Mouse (Mus musculus): Measurements from ENCODE around the gene Fsd1. TPM values are rescaled to one million over a fixed set of nuclear protein-coding genes. Genes with fewer than 3 reads are reported as not detected.

Fsd1 gene
- polyA plus RNA-seq, 1 experiment, result 0.17 TPM

DNA sequence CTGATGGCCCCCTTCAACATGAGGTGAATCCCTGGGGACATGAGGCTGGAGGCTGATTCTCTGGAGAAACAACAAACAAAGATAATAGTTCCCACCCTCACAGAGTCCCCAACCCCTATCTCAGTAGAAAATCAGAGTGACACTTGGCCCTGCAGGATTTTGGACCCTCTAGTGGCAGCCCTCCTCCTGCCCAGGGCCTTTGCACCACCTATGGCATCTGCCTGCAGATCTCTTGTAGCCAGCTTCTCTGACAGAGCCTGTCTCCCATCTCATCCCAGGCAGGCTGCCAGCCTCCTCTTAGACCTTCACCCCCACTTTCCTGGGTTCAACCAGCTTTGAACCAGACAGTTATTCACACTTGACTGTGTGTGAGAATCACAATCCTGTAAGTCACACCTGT lies 25.5 kb upstream of the Fsd1 start:
- Histone ChIP-seq H3K4me1 (ENCODE audit: control insufficient read depth, insufficient read depth, low read length) (peaks cover 2% of the 10 kb centered on the region; the same call in 1 of the 2 replicates), H3K4me3 (replicated peaks; ENCODE audit: extremely low read depth, low read depth, low read length) (no peak overlapping the region)
- TF ChIP-seq POLR2A (IDR thresholded peaks at IDR 0.05; ENCODE audit: borderline replicate concordance, extremely low read depth, low read depth, low read length) (no peak), CTCF (IDR thresholded peaks at IDR 0.05; ENCODE audit: insufficient read depth, low read length) (no peak)
- no peak for DNase-seq

DNA sequence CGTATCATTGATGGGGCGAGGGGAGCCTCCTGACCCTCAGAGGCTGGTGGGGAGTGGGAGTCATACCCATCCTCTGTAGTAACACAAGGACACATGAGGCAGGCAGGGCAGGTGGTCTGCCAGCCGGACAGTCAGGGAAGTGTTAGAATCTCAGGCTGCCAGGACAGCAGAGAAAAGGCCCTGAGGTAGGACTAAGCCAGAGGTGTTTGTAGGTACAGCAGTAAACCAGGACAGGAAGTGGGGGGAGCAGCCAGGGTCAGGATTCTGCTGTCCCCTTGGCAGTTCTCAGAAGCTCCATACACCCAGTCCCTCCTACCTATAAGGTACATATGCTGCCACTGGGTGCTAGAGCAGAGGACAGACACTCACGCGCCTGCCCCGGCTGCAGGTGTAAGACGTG lies 24.7 kb upstream of the Fsd1 start:
- TF ChIP-seq POLR2A (IDR thresholded peaks at IDR 0.05; ENCODE audit: borderline replicate concordance, extremely low read depth, low read depth, low read length) (no peak), CTCF (IDR thresholded peaks at IDR 0.05; ENCODE audit: insufficient read depth, low read length) (no peak)
- DNase-seq, result no peak
- Histone ChIP-seq H3K4me1 (ENCODE audit: control insufficient read depth, insufficient read depth, low read length) (peaks cover 2% of the 10 kb centered on the region; the same call in 1 of the 2 replicates), H3K4me3 (replicated peaks; ENCODE audit: extremely low read depth, low read depth, low read length) (no peak overlapping the region)
- 92% methylated on average over 7 of the region's 7 CpGs for WGBS

GRCm38 (mm10) chr17:55963171-55963570 lies 23.1 kb upstream of the Fsd1 start:
- Histone ChIP-seq H3K4me3 (replicated peaks; ENCODE audit: extremely low read depth, low read depth, low read length) (no peak overlapping the region), H3K4me1 (ENCODE audit: control insufficient read depth, insufficient read depth, low read length) (peaks cover 2% of the 10 kb centered on the region; the same call in 1 of the 2 replicates)
- no peak for TF ChIP-seq POLR2A (IDR thresholded peaks at IDR 0.05; ENCODE audit: borderline replicate concordance, extremely low read depth, low read depth, low read length)
- 63% methylated on average over 14 of the region's 14 CpGs for WGBS
- no peak for DNase-seq

GRCm38 (mm10) chr17:55964496-55964895 lies 21.8 kb upstream of the Fsd1 start:
- 95% methylated on average over 10 of the region's 10 CpGs for WGBS
- Histone ChIP-seq H3K4me3 (replicated peaks; ENCODE audit: extremely low read depth, low read depth, low read length) (no peak overlapping the region), H3K4me1 (ENCODE audit: control insufficient read depth, insufficient read depth, low read length) (peaks cover 2% of the 10 kb centered on the region; the same call in 1 of the 2 replicates)
- no peak for TF ChIP-seq CTCF (IDR thresholded peaks at IDR 0.05; ENCODE audit: insufficient read depth, low read length)
- DNase-seq, result no peak

- no peak for TF ChIP-seq POLR2A (IDR thresholded peaks at IDR 0.05; ENCODE audit: borderline replicate concordance, extremely low read depth, low read depth, low read length)
- no peak for TF ChIP-seq CTCF (IDR thresholded peaks at IDR 0.05; ENCODE audit: insufficient read depth, low read length)
- Histone ChIP-seq H3K4me1 (ENCODE audit: control insufficient read depth, insufficient read depth, low read length) (no peaks in the 10 kb centered on the region; the same call in 1 of the 2 replicates), H3K4me3 (replicated peaks; ENCODE audit: extremely low read depth, low read depth, low read length) (no peak overlapping the region)
- WGBS, result 82% methylated on average over 9 of the region's 9 CpGs
- no peak for DNase-seq
These were observed 21.3 kb upstream of the Fsd1 start for GRCm38 (mm10) chr17:55964996-55965395.

- DNase-seq, result no peak
- TF ChIP-seq POLR2A (IDR thresholded peaks at IDR 0.05; ENCODE audit: borderline replicate concordance, extremely low read depth, low read depth, low read length) (no peak), CTCF (IDR thresholded peaks at IDR 0.05; ENCODE audit: insufficient read depth, low read length) (no peak)
- Histone ChIP-seq H3K4me3 (replicated peaks; ENCODE audit: extremely low read depth, low read depth, low read length) (no peak overlapping the region), H3K4me1 (ENCODE audit: control insufficient read depth, insufficient read depth, low read length) (no peaks in the 10 kb centered on the region; the same call in 1 of the 2 replicates)
- WGBS, result 96% methylated on average over 4 of the region's 4 CpGs
These were observed 19.1 kb upstream of the Fsd1 start for GRCm38 (mm10) chr17:55967186-55967585.

DNA sequence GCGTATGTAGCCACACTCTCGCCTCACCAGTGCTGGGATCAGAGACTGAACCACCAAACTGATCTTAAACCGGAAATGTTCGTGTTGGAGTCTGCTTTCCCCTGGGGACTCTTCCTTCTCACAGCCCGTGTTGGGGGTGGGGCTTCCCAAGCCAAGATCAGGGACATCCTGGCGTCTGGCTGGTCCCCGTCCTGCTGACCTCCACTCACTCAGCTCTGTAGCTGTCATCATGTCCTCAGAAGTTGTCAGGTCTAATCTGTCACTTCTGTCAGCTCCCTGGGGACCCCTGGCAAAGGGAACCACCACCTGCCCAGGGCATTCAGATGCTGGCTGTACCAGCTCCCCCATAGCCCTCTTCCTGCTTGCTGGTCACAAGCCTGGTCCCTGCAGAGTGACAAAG lies 18.1 kb upstream of the Fsd1 start:
- TF ChIP-seq POLR2A (IDR thresholded peaks at IDR 0.05; ENCODE audit: borderline replicate concordance, extremely low read depth, low read depth, low read length) (no peak), CTCF (IDR thresholded peaks at IDR 0.05; ENCODE audit: insufficient read depth, low read length) (no peak)
- no peak overlapping the region for H3K4me3 ChIP-seq (replicated peaks; ENCODE audit: extremely low read depth, low read depth, low read length)
- WGBS, result 58% methylated on average over 7 of the region's 7 CpGs
- H3K4me1 ChIP-seq (ENCODE audit: control insufficient read depth, insufficient read depth, low read length), result no peaks in the 10 kb centered on the region; the same call in 1 of the 2 replicates
- no peak for DNase-seq

DNA sequence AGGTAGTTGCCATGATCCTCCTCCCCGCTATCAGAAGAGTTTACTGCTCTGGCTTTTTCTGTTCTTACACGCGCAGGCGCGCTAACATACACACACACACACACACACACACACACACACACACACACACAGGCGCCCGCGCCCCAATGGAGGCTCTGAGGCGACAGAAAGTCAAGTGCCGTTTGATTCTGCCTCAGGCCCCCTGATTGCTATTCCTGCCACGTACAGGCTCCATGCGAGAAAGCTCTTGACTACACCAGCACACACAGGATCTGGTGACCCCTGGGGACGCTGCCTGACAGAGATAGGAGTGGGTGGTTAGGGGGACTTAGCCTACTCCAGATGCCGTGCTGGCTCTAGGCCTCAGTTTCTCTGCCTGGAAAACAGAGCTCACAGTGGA lies 16.7 kb upstream of the Fsd1 start:
- 45% methylated on average over 14 of the region's 14 CpGs for WGBS
- DNase-seq, result no peak
- Histone ChIP-seq H3K4me1 (ENCODE audit: control insufficient read depth, insufficient read depth, low read length) (no peaks in the 10 kb centered on the region; the same call in 1 of the 2 replicates), H3K4me3 (replicated peaks; ENCODE audit: extremely low read depth, low read depth, low read length) (no peak overlapping the region)
- TF ChIP-seq POLR2A (IDR thresholded peaks at IDR 0.05; ENCODE audit: borderline replicate concordance, extremely low read depth, low read depth, low read length) (no peak), CTCF (IDR thresholded peaks at IDR 0.05; ENCODE audit: insufficient read depth, low read length) (no peak)

GRCm38 (mm10) chr17:55969966-55970891 lies 16.1 kb upstream of the Fsd1 start, which contains the start of gene Shd:
TSS of gene Shd (plus strand) at chr17:55970467.
- no peak for TF ChIP-seq CTCF (IDR thresholded peaks at IDR 0.05; ENCODE audit: insufficient read depth, low read length)
- no peak for TF ChIP-seq POLR2A (IDR thresholded peaks at IDR 0.05; ENCODE audit: borderline replicate concordance, extremely low read depth, low read depth, low read length)
- DNase-seq, result no peak
- Histone ChIP-seq H3K4me3 (replicated peaks; ENCODE audit: extremely low read depth, low read depth, low read length) (peak within 1 kb of the TSS; percentile 36), H3K4me1 (ENCODE audit: control insufficient read depth, insufficient read depth, low read length) (no peaks in the 10 kb centered on the region; the same call in 1 of the 2 replicates)
- 10% methylated on average over 54 of the region's 55 CpGs for WGBS

GRCm38 (mm10) chr17:55971453-55971852 lies 14.9 kb upstream of the Fsd1 start:
- H3K4me3 ChIP-seq (replicated peaks; ENCODE audit: extremely low read depth, low read depth, low read length), result no peak overlapping the region
- no peak for TF ChIP-seq CTCF (IDR thresholded peaks at IDR 0.05; ENCODE audit: insufficient read depth, low read length)
- peaks cover under 1% of the 10 kb centered on the region; the same call in 1 of the 2 replicates for H3K4me1 ChIP-seq (ENCODE audit: control insufficient read depth, insufficient read depth, low read length)
- DNase-seq, result no peak
- 40% methylated on average over 22 of the region's 22 CpGs for WGBS
